Mouse (Mus musculus): ENCODE measurements at regions not wholly inside any gene's neighbourhood (a gene's known extent, or its start where the extent isn't known, plus 50 kb on each side); places are given as distances from the start of the nearest gene placed in this dataset.

DNA sequence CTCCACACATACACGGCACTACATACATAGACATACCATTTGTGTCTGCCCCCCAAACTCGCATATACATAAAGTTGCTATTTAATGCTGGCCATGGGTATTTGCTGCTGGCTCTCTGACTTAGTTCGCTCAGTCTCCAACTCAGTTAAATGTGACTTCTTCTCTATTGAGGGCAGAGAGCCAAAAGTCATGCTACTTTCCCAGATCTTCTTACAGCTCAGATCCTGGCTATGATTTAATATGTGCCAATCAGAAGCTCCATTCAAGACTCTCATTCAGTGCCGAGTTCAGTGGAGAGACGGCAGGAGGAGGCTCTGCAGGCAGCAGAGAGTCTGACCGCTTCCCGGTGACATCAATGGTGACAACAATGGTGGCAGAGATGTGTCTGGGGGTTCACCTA lies 88.6 kb upstream of the Cops8 start:
- TF ChIP-seq CTCF (IDR thresholded peaks at IDR 0.05; ENCODE audit: extremely low read depth, insufficient read length, insufficient replicate concordance, low read depth, low read length) (no peak), POLR2A (IDR thresholded peaks at IDR 0.05; ENCODE audit: low read depth, low read length) (no peak)

Measured in small intestine, adult 2 months (tissue).